Mouse (Mus musculus) retina, postnatal 7 days (tissue): ENCODE measurements at regions not wholly inside any gene's neighbourhood (a gene's known extent, or its start where the extent isn't known, plus 50 kb on each side); places are given as distances from the start of the nearest gene placed in this dataset.

Experiments used
- DNase-seq: peaks from one replicate; pipeline ENCODE4 v3.0.0-alpha.2; 2012; ENCODE audit warnings: low read depth, low spot score

GRCm38 (mm10) chr3:61849317-61849716 is 483.6 kb upstream of the B430305J03Rik start:
- no peak for DNase-seq

DNA sequence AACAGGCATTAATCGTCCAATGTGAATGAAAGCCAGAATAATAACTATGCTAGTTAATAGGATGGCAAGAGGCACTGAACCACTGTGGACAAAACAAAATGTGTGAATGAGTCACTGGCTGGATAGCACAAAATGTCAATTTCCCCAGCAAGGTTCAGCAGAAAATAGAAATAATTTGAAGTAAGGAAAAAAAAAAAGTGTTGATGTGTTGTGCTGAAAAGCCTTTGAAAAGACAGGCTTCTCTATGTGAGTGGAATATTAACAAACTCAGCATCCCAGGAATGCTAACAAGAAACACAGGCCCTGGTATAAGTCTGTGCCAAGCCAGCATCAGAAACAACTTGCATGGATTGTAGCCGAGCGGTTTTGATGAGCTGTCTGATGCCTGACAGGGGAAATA is 481.0 kb upstream of the B430305J03Rik start:
- no peak for DNase-seq

GRCm38 (mm10) chr3:61839355-61840009 is 473.7 kb upstream of the B430305J03Rik start:
- peak; percentile 6 for DNase-seq

- DNase-seq = no peak
These were observed 451.1 kb upstream of the B430305J03Rik start for GRCm38 (mm10) chr3:61816807-61817206.

GRCm38 (mm10) chr3:61796021-61796420 is 430.3 kb upstream of the B430305J03Rik start:
- DNase-seq = no peak

GRCm38 (mm10) chr3:61790674-61791073 is 424.9 kb upstream of the B430305J03Rik start:
- no peak for DNase-seq
